Mouse (Mus musculus): Measurements from ENCODE around the gene Slc17a1. TPM values are rescaled to one million over a fixed set of nuclear protein-coding genes. Genes with fewer than 3 reads are reported as not detected.

Slc17a1 gene
- total RNA-seq, 2 experiments from 2014 or later, result not detected

Small RNA genes within 50 kb of the gene (microRNA-seq; reads per million reads assigned to microRNA genes)
- gene Gm44344, result not detected

Other genes with a start within 250 kb of the Slc17a1 start
- 10 to 100 TPM; 40.8 to 47.6 TPM for gene Hist1h2be, start 246.6 kb upstream of the Slc17a1 start, total RNA-seq (2021)
- 100 to 1,000 TPM; 307 to 345 TPM for gene Hist1h1e, start 245.2 kb upstream of the Slc17a1 start, total RNA-seq (2021)
- 10 to 100 TPM; 12.7 to 14.2 TPM for gene Hist1h2ac, start 183.8 kb upstream of the Slc17a1 start, total RNA-seq (2021)
- 10 to 100 TPM; 71.7 to 84.0 TPM for gene Hist1h2bc, start 183.6 kb upstream of the Slc17a1 start, total RNA-seq (2021)
- gene Hist1h1t, start 171.9 kb upstream of the Slc17a1 start, total RNA-seq (2021), result 1 to 10 TPM; 1.3 to 1.6 TPM
- 100 to 1,000 TPM; 206 to 241 TPM for gene Hist1h4c, start 169.3 kb upstream of the Slc17a1 start, total RNA-seq (2021)
- 1 to 10 TPM; 5.9 to 6.6 TPM for gene Hfe, start 156.9 kb upstream of the Slc17a1 start, total RNA-seq (2021)
- 100 to 1,000 TPM; 462 to 585 TPM for gene Hist1h1c, start 128.9 kb upstream of the Slc17a1 start, total RNA-seq (2021)
- 100 to 1,000 TPM; 162 to 207 TPM for gene Hist1h3c, start 122.1 kb upstream of the Slc17a1 start, total RNA-seq (2021)
- gene Hist1h2bb, start 121.0 kb upstream of the Slc17a1 start, total RNA-seq (2021), result 100 to 1,000 TPM; 215 to 270 TPM
- 100 to 1,000 TPM; 390 to 456 TPM for gene Hist1h2ab, start 116.6 kb upstream of the Slc17a1 start, total RNA-seq (2021)
- gene Hist1h3b, start 115.5 kb upstream of the Slc17a1 start, total RNA-seq (2021), result 100 to 1,000 TPM; 433 to 519 TPM
- gene Hist1h4b, start 110.7 kb upstream of the Slc17a1 start, total RNA-seq (2021), result 100 to 1,000 TPM; 298 to 366 TPM
- 100 to 1,000 TPM; 369 to 391 TPM for gene Hist1h4a, start 106.5 kb upstream of the Slc17a1 start, total RNA-seq (2021)
- 100 to 1,000 TPM; 353 to 457 TPM for gene Hist1h3a, start 105.4 kb upstream of the Slc17a1 start, total RNA-seq (2021)
- gene Hist1h1a, start 104.1 kb upstream of the Slc17a1 start, total RNA-seq (2021), result 100 to 1,000 TPM; 271 to 321 TPM
- not detected for gene Trim38, start 97.8 kb upstream of the Slc17a1 start, total RNA-seq (2021)
- under 1 TPM in 1 of 2 experiments, not detected in 1; 0.31 TPM for gene Slc17a2, start 60.8 kb upstream of the Slc17a1 start, total RNA-seq (2021)
- gene Slc17a3, start 28.3 kb upstream of the Slc17a1 start, total RNA-seq (2021), result under 1 TPM; 0.17 to 0.18 TPM
- gene Slc17a4, start 47.3 kb downstream of the Slc17a1 start, total RNA-seq (2021), result not detected
- not detected for gene Hist1h2ba, start 66.4 kb downstream of the Slc17a1 start, total RNA-seq (2021)
- not detected for gene Hist1h2aa, start 66.7 kb downstream of the Slc17a1 start, total RNA-seq (2021)
- gene Scgn, start 123.5 kb downstream of the Slc17a1 start, total RNA-seq (2021), result not detected